Mouse (Mus musculus) heart, adult 8-10 months (tissue): ENCODE results near the gene Nbr1. TPM values are rescaled to one million over a fixed set of nuclear protein-coding genes. Genes with fewer than 3 reads are reported as not detected.
"Not testable (repeated sequence)": the region's sequence is repeated elsewhere in the genome, so short reads cannot be mapped to it uniquely, and the experiment has no call there.

ENCODE experiments used
- DNase-seq: peaks from one replicate; pipeline ENCODE4 v3.0.0; 2022; ENCODE audit warnings: low spot score
- total RNA-seq, 4 experiments: library from RNA; stranded (reverse); gene quantifications; 2 replicates each; pipeline ENCODE4 v1.2.4; 2022

Nbr1 gene
- total RNA-seq, 4 experiments from 2014 or later, result 91.5 to 100 (median 96.2) TPM

- DNase-seq, result peak; percentile 64
Measured at GRCm38 (mm10) chr11:101582054-101583035, 30.4 kb downstream of the Nbr1 start, which contains the start of gene Tmem106a. Tmem106a (plus strand) TSS chr11:101582242.

GRCm38 (mm10) chr11:101583205-101583604 lies 31.3 kb downstream of the Nbr1 start:
- DNase-seq, result no peak

GRCm38 (mm10) chr11:101585031-101585430 lies 33.1 kb downstream of the Nbr1 start:
- not testable (repeated sequence) for DNase-seq

- DNase-seq, result no peak
Measured at GRCm38 (mm10) chr11:101585805-101586204, 33.9 kb downstream of the Nbr1 start.

GRCm38 (mm10) chr11:101587676-101588075 lies 35.7 kb downstream of the Nbr1 start:
- no peak for DNase-seq

- no peak for DNase-seq
Measured at GRCm38 (mm10) chr11:101588868-101589267, 36.9 kb downstream of the Nbr1 start.

- DNase-seq, result peak; percentile 38
Measured at GRCm38 (mm10) chr11:101589444-101589843, 37.5 kb downstream of the Nbr1 start.

- DNase-seq, result no peak
Measured at GRCm38 (mm10) chr11:101589989-101590624, 38.2 kb downstream of the Nbr1 start.

GRCm38 (mm10) chr11:101599156-101599555 lies 47.2 kb downstream of the Nbr1 start, which contains the start of gene Gm11634:
Gm11634 (minus strand) TSS chr11:101599256.
- DNase-seq, result no peak

- DNase-seq, result peak; percentile 42
Measured at GRCm38 (mm10) chr11:101602491-101602890, 50.5 kb downstream of the Nbr1 start.

GRCm38 (mm10) chr11:101604116-101604515 lies 52.2 kb downstream of the Nbr1 start:
- no peak for DNase-seq

- DNase-seq, result peak; percentile 53
Measured at GRCm38 (mm10) chr11:101604531-101605453, 52.8 kb downstream of the Nbr1 start.

GRCm38 (mm10) chr11:101607134-101607533 lies 55.2 kb downstream of the Nbr1 start:
- DNase-seq, result not testable (repeated sequence)

GRCm38 (mm10) chr11:101610445-101610844 lies 58.5 kb downstream of the Nbr1 start:
- no peak for DNase-seq

- DNase-seq, result no peak
Measured at GRCm38 (mm10) chr11:101613596-101613995, 61.6 kb downstream of the Nbr1 start.

- DNase-seq, result no peak
Measured at GRCm38 (mm10) chr11:101614116-101614515, 62.2 kb downstream of the Nbr1 start.

- no peak for DNase-seq
Measured at GRCm38 (mm10) chr11:101615380-101615779, 63.4 kb downstream of the Nbr1 start.

GRCm38 (mm10) chr11:101616104-101616503 lies 64.2 kb downstream of the Nbr1 start:
- no peak for DNase-seq

GRCm38 (mm10) chr11:101616948-101617767 lies 65.2 kb downstream of the Nbr1 start:
- no peak for DNase-seq

GRCm38 (mm10) chr11:101617849-101618248 lies 65.9 kb downstream of the Nbr1 start:
- DNase-seq, result no peak
